ENCODE assay signal across 8 mouse cellular contexts in the genomic region with DNA sequence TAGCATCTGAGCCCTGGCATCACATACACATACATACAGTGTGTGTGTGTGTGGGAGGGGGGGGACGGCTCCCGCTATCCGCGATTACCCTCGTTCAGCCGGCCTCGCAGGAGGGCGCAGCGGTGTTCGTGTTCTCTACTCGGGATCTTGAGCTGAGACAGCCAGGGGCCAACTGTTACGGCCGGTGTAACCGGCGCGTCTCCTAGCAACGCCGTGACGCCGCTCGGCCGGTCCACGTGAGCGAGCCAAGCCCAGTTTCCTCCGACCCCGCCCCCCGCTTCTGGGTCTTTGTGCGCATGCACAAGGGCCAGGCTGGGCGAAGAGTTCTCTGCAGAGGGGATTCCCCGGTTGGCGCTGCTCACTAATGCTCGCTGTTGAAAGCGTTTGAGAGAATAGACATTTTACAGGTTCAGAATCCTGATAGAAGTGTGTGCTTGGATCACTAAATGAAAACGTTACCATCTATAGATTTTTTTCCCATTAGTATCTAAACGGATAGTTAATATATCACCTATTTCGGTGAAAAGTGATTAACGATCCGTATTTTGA. TPM values are rescaled to one million over a fixed set of nuclear protein-coding genes. Genes with fewer than 3 reads are reported as not detected.
DNase-seq lines count a peak whose midpoint lies in the region; ATAC-seq lines count a peak whose summit lies in the region.

No protein-coding gene starts in this region.

- peaks cover 5% of the 10 kb centered on the region; the same call in 1 of the 2 replicates for H3K27me3 ChIP-seq in intestine, embryonic 14.5 days (replicated peaks; ENCODE audit: control insufficient read depth, insufficient read depth, low read length)

- no peaks in the 10 kb centered on the region for H3K4me1 ChIP-seq in intestine, embryonic 14.5 days (replicated peaks; ENCODE audit: control insufficient read depth, insufficient read depth, low read length)

- H3K9me3 ChIP-seq in intestine, embryonic 14.5 days (ENCODE audit: control insufficient read depth, low read length), result no peaks in the 10 kb centered on the region

- peak overlapping the region; percentile 32; the same call in 1 of the 2 replicates for H3K9ac ChIP-seq in intestine, embryonic 14.5 days (ENCODE audit: low read length)

- DNase-seq in adipocyte (ENCODE audit: low spot score), result peak; percentile 89
- DNase-seq in embryo, embryonic 10 days (ENCODE audit: low spot score), result peak; percentile 96
- peak; percentile 94 for DNase-seq in gastrocnemius, postnatal 14 days
- DNase-seq in intestine, embryonic 14.5 days (ENCODE audit: low spot score), result peak; percentile 96
- DNase-seq in left cerebral cortex, postnatal 14 days (ENCODE audit: low spot score in 2 of 2), result peak; percentile 95 to 96
- peak; percentile 96 for DNase-seq in mesoderm, embryonic 11.5 days (ENCODE audit: low read depth, low spot score)
- peak; percentile 93 to 95 for DNase-seq in right cerebral cortex, postnatal 36 days (ENCODE audit: low spot score in 2 of 2)
- peak; percentile 93 for DNase-seq in yolk sac, embryonic 10.5 days (ENCODE audit: low spot score)

- WGBS in intestine, embryonic 14.5 days, result under 1% methylated on average over 38 of the region's 38 CpGs

- peak overlapping the region; percentile 67 for H3K4me2 ChIP-seq in intestine, embryonic 14.5 days (ENCODE audit: low read length)

- no peak overlapping the region for H3K27ac ChIP-seq in intestine, embryonic 14.5 days (ENCODE audit: low read depth)

- intact Hi-C loops in gastrocnemius, postnatal 14 days (cut with DNase I; ENCODE audit: low total_unique reads), result no loop called here
- intact Hi-C loops in left cerebral cortex, postnatal 14 days (cut with DNase I), result loop anchor here (5.0 to 10.0 kb wide), 2 partner anchors 72 to 304 kb away; a partner anchor contains a TSS

- H3K36me3 ChIP-seq in intestine, embryonic 14.5 days (ENCODE audit: control insufficient read depth, insufficient read depth, low read length), result no peaks in the 10 kb centered on the region

- ATAC-seq in intestine, embryonic 14.5 days (replicated peaks; ENCODE audit: low FRiP score, low TSS enrichment, low read depth), result peak; percentile 93

- H3K4me3 ChIP-seq in intestine, embryonic 14.5 days (ENCODE audit: low read depth, low read length), result peak overlapping the region; percentile 45

RNA-seq across cellular contexts. Expression of a gene that starts 3.5 kb away (rescaled TPM):
- not detected for total RNA-seq in gastrocnemius, postnatal 14 days (2021)
- polyA plus RNA-seq in intestine, embryonic 14.5 days (2014; fragmentation: Nextera tagmentation; extraction: Ambion mirVana), result not detected in 2 replicates
- total RNA-seq in left cerebral cortex, postnatal 14 days (2021), result 1 to 10 TPM; 2.0 to 3.6 TPM

RNA-seq across cellular contexts. Expression of a gene that starts 5.0 kb away (rescaled TPM):
- total RNA-seq in gastrocnemius, postnatal 14 days (2021), result 1 to 10 TPM; 2.0 to 2.2 TPM
- polyA plus RNA-seq in intestine, embryonic 14.5 days (2014; fragmentation: Nextera tagmentation; extraction: Ambion mirVana), result 7.2 and 7.8 TPM in 2 replicates
- total RNA-seq in left cerebral cortex, postnatal 14 days (2021), result 10 to 100 TPM; 10.1 to 10.8 TPM

RNA-seq across cellular contexts. Expression of a gene that starts 21.9 kb away (rescaled TPM):
- not detected for total RNA-seq in gastrocnemius, postnatal 14 days (2021)
- polyA plus RNA-seq in intestine, embryonic 14.5 days (2014; fragmentation: Nextera tagmentation; extraction: Ambion mirVana), result not detected in 2 replicates
- total RNA-seq in left cerebral cortex, postnatal 14 days (2021), result not detected

RNA-seq across cellular contexts. Expression of a gene that starts 55.9 kb away (rescaled TPM):
- total RNA-seq in gastrocnemius, postnatal 14 days (2021), result 1 to 10 TPM in 1 of 2 experiments, under 1 TPM in 1; 0.78 to 1.6 TPM
- 15.3 and 16.0 TPM in 2 replicates for polyA plus RNA-seq in intestine, embryonic 14.5 days (2014; fragmentation: Nextera tagmentation; extraction: Ambion mirVana)
- total RNA-seq in left cerebral cortex, postnatal 14 days (2021), result 1 to 10 TPM; 3.1 to 3.2 TPM
